Mouse (Mus musculus): Measurements from ENCODE around the gene Dgkq.

The Dgkq gene

DNA sequence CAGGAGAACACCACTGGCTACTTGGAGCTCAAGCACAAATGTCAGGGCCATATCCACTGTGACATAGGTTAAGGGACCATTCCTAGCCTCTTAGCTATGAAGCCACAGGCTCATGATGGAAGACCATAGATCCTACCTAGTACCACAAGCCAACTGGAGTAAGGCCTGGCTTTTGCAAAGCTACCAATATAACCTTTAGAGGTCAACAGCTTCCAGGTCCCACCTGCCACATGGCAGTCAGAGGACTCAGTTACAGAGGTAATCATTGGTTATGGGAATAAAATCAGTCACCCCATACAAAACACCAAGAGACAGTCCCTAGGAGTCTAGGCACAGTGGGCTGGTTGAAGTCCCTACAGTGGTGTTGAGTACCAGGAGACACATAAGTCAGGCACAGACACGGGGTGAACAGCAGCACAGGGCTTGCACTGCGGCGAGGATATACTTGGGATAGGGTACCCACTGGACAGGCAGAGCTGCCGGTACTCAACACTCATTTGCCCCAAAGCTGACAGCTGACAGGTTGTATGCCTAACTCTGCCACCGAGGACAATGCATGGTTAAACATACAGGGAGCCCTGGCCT lies 18.2 kb downstream of the Dgkq start:
- TF ChIP-seq GATA4 (IDR thresholded peaks at IDR 0.05; ENCODE audit: insufficient replicate concordance, low read length), result no peak

DNA sequence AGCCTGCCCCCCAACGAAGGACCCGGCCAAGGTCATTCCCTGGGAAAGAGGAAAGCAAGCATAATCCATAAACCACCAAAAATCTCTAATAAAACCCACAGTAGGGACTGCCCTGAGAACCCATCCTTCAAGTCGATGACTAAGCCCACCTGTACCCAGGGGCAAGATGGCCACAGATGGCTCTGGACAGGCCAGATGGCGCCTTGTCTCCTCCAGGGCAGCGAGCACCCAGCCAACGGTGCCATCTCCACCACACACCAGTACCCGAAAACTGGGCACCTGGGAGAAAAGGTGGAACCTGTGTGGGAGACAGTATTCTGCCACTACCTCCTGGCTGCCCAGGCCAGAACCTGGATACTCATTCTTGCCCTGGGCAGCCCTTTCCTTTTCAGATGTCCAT lies 19.1 kb downstream of the Dgkq start:
- TF ChIP-seq GATA4 (IDR thresholded peaks at IDR 0.05; ENCODE audit: insufficient replicate concordance, low read length), result no peak

DNA sequence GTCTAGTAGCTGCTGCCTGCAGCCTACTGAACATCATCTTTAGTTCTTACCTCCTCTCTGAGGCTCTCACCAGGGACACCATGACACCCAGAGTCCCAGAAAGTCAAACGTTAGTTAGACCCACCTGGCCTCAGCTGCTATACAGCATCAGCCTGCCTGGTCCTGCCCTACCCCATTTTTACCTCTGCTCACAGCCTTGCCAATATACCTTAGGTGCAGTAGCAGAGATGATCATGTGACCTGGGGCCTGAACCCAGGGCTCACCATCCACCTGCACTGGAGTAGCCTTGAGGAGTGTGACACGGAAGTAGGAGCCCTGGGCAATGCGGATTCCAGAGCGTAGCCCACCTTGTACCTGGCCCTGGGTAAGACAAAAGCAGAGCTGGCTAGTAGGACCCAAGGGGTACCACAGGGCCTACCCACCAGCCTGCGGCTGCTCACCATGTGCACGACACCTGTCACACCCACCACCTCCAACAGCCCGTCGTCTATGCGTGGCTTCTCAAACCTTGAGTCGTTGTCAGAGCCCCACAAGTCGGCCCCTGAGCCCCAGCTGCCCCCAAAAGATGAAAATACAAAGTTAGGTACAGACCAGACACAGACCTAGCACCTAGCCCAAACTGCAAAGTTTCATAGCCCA lies 20.4 kb downstream of the Dgkq start:
- no peak for TF ChIP-seq GATA4 (IDR thresholded peaks at IDR 0.05; ENCODE audit: insufficient replicate concordance, low read length)

DNA sequence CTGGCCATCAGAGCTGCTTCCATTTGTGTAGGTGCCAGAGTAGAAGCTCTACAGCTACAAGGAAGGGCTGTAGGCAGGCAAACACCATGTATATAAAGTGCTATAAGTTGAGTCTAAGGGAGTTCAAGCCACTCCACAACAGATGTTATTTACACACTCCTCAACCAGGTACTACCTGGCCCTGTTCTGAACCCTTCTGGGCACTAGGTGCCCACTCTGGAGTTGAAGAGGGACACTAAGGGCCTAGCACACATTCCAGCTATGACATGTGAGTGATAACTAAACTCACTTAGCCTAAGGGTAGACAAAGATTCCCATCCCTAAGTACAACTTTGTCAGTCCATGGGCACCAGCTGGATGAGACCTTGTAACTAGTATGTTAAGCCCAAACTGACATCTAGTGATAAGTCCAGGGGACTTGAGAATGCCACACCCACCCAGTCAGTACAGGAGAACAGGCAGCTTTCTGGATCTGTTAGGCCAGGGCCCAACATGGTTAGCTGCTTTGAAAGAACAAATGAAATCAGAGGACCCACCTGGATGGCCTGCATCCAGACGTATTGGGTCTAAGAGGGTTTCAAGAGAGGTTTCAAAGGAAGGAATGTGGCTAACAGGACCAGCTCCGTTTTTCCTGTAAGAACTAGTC lies 21.5 kb downstream of the Dgkq start:
- TF ChIP-seq GATA4 (IDR thresholded peaks at IDR 0.05; ENCODE audit: insufficient replicate concordance, low read length), result no peak

DNA sequence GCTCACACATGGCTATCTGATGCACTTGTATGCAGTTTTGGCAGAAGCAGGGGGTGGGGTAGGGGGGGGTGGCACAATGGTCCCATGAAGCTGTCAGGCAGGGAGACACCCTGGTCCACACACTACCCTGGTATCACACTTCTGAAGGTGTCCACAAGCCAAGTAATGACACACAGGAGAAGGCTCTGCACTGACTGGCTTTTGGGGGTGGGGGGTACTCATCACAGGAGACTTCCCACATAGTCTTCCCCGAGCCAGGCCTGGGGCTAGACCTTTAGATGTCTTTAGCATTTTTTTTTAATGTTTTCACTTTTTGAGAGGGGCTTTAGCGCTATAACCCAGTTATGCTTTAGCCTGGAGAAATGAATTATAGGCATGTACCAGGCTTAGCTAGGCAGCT lies 22.2 kb downstream of the Dgkq start:
- no peak for TF ChIP-seq GATA4 (IDR thresholded peaks at IDR 0.05; ENCODE audit: insufficient replicate concordance, low read length)

DNA sequence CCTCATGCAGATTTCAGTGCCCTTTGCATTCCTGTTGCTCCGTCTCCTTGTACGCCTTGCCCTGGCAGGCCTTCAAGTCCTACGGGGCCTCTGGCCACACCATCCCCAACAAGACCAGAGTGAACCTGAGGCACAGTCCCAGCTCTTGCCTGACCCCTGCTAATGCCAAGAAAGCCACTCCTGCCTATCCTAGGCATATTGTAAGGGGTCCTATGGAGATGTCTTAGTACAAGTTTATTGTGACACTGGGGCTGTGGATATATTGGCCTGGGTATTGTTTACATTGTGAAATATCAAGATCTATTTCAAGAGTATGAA lies 23.2 kb downstream of the Dgkq start:
- no peak for TF ChIP-seq GATA4 (IDR thresholded peaks at IDR 0.05; ENCODE audit: insufficient replicate concordance, low read length)

DNA sequence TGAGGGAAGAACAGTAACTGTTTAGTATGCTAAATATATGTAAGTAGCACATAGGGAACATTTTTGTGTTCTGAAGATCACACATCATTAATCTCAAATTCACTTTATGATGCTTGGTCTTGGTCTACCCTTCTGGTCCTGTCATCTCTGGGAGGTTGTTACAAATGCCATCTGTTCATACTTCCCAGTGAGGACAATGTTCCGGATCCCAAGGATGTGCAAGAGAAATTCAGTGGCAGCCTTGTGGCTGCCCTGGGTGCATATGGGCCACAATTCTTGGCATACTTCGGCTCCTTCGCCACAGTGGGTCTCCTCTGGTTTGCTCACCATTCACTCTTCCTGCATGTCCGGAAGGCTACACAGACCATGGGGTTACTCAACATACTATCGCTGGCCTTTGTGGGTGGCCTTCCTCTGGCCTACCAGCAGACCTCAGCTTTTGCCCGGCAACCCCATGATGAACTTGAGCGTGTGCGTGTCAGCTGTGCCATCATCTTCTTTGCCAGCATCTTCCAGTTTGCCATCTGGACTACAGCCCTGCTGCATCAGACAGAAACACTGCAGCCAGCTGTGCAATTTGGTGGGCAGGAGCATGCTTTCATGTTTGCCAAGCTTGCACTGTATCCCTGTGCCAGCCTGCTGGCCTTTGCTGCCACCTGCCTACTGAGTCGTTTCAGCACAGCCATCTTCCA lies 23.7 kb downstream of the Dgkq start:
- TF ChIP-seq GATA4 (IDR thresholded peaks at IDR 0.05; ENCODE audit: insufficient replicate concordance, low read length), result no peak

DNA sequence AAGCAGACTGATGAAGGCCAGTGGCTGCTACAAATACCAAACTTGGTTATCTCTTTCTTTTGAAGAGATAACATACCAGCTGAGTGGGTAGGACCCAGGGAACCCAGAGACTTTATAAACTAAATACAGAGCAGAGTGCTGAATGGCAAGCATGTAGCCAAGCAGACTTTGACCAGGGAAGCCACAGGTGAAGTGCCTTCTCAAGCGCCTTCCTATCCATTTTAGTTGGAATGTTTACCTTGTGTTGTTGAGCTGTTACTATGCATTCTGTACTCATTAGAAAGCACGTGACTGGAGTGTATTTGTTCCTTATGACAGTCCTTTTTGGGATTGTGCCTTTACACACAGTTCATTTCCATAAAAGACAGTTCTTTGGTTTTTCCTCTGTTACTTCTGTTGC lies 25.8 kb downstream of the Dgkq start:
- TF ChIP-seq GATA4 (IDR thresholded peaks at IDR 0.05; ENCODE audit: insufficient replicate concordance, low read length), result no peak

DNA sequence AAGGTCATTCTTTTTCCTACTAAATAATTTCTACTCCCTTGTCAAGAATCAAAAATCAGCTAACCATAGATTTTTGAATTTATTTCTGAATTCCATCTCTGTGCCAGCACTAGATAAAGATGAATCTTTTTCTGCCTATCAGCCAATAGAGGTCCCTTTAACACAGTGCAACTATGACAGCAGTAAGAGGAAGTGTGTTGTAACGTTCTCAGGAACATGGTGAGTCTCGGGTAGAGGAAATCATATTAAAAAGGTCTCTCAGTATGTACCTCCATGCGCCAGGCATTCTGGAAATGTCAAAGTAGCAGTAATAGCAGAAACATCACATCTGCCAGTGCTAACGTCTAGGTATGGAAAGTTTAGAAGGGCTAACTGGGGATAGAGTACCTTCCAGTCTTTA lies 33.3 kb downstream of the Dgkq start:
- no peak for TF ChIP-seq GATA4 (IDR thresholded peaks at IDR 0.05; ENCODE audit: insufficient replicate concordance, low read length)

DNA sequence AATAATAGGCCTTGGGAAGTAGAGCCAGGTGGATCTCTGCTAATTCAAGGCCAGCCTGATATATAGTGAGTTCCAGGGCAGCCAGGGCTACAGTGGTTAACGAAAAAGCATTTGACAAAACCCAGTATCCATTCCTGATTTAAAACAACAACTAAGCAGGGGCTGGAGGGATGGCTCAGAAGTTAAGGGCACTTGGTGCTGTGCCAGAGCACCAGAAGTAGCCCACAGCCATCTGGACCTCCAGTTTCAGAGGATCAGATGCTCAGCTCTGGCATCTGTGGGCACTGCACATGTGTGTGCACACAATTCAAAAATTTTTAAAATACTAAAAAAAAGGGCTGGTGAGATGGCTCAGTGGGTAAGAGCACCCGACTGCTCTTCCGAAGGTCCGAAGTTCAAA lies 35.8 kb downstream of the Dgkq start:
- no peak for TF ChIP-seq GATA4 (IDR thresholded peaks at IDR 0.05; ENCODE audit: insufficient replicate concordance, low read length)

DNA sequence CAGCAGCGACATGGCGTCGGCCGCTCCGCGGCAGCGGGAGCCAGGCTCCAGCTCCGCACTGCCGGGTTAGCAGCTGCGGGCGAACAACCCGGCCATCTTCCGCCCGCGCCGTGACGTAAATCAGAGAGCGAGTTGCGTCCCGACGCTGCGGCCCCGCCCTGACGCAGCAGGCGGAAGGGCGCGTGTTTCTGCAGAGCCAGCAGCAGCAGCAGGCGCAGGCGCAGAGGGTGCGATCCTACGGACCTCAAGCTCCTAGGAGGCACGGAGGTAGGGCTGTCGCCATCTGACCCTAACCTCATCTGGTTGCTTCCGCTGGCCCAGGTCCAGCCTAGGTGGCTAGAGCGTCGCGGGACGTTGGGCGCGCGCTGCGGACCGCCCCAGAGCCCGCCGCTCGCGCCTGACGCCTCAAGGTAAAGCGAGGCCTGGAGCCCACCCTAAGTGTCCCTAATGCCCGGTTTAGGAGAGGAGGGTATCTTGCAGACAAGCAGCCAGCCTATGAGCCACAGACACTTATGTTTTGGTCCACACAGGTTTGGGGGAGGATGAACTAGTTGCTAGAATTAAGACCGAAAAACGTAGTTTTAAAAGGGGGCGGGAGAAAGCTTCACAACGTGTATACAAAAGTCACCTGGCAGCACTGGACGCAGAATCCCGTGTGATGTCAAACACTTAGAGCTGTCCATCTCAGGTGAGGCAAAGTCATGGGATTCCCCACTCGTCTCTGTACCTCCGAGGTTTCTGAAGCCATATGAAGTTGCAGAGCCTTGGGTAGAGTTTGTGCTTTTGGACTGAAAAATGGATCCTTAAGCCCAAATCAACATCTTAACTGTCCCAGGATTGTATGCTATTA lies 39.6 kb downstream of the Dgkq start, which contains the start of the genes Gak and Tmem175:
Gene Gak (minus strand): TSS at position 122 of the 850 bp plus-strand sequence.
Gene Tmem175 (plus strand): TSS at position 137 of the 850 bp plus-strand sequence.
- TF ChIP-seq GATA4 (IDR thresholded peaks at IDR 0.05; ENCODE audit: insufficient replicate concordance, low read length), result peak; percentile 49; the same call in 1 of the 2 replicates

DNA sequence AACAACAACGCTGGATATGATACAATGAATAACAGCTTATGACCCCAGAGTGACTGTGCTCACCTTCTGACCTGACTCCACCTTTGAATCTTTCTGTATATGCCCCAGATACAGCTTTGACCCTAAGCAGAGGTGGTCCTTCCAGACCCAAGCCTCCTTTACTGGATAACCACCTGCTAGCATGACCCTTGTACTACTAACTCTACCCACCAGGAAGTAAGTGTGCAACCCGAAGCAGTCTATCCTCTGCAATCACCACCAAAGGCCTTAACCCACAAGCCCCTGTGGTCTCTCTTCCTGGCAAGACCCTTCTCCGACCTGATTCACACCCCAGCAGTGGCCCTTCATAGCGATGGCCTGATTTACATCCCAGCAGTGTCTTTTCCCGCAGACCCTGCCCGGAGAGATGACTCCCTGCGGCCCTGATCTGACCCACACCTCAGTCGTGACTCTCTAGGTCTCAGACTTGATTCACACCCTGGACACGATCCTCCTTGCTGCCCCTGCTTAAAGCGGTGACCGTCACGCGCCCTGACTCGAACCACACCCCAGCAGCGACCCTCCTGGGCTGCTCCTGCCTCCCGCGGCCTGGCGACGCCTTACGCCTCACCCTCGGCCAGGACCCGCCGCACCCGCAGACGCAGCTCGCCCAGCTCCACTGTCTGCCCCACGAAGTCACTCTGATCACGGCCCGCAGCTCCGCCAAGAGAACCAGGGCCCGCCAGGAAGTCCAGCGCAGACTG lies 40.4 kb downstream of the Dgkq start:
- no peak for TF ChIP-seq GATA4 (IDR thresholded peaks at IDR 0.05; ENCODE audit: insufficient replicate concordance, low read length)

DNA sequence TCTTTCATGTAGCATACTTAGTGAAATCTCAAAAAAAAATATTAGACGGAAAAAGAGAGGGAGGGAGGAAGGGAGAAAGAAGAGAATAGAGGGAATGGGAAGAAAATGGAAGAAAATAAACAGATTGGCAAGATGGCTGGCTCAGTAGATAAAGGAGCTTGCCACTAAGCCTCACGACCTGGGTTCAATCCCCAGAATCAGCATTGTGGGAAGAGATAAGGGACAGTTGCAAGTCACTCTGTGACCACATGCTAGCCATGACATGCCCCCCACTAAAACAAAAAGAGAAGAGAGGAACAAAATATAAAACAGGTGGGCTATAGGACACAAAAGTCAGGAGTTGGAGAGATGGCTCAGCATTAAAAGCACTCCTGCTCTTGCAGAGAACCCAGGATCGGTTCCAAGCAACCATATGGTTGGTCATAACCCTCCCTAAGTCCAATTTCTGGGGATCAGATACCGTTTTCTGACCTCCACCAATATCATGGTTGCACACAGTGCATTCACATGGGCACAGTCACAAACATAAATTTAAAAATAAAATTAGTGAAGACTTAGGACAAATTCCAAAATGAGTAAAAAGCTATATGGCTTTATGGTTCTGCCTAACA lies 43.3 kb downstream of the Dgkq start:
- no peak for TF ChIP-seq GATA4 (IDR thresholded peaks at IDR 0.05; ENCODE audit: insufficient replicate concordance, low read length)

DNA sequence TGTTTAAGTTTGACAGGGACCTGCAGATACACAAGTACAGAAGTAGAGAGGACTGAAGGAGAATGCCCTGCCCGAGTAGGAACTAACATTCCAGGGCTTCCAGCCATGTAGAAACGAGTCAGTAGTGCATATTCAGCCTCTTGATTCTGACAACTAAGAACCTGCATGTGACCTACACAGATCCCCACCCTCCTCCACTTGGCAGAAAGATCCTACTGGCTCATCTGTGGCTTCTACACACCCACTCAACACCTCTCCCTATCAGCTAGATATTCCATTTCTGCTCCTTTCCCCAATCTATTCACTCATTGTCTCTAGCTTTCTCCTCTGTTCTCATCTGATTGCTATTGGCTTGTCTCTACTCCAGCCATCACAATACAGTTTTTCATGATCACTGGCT lies 47.6 kb downstream of the Dgkq start:
- no peak for TF ChIP-seq GATA4 (IDR thresholded peaks at IDR 0.05; ENCODE audit: insufficient replicate concordance, low read length)
